Mouse (Mus musculus): Measurements from ENCODE around the gene Cyth4.

Cyth4 gene

GRCm38 (mm10) chr15:78596914-78597313 is at the start of gene Cyth4:
TSS of gene Cyth4 (plus strand) at chr15:78597047.
- DNase-seq, result peak; percentile 80 to 83

DNA sequence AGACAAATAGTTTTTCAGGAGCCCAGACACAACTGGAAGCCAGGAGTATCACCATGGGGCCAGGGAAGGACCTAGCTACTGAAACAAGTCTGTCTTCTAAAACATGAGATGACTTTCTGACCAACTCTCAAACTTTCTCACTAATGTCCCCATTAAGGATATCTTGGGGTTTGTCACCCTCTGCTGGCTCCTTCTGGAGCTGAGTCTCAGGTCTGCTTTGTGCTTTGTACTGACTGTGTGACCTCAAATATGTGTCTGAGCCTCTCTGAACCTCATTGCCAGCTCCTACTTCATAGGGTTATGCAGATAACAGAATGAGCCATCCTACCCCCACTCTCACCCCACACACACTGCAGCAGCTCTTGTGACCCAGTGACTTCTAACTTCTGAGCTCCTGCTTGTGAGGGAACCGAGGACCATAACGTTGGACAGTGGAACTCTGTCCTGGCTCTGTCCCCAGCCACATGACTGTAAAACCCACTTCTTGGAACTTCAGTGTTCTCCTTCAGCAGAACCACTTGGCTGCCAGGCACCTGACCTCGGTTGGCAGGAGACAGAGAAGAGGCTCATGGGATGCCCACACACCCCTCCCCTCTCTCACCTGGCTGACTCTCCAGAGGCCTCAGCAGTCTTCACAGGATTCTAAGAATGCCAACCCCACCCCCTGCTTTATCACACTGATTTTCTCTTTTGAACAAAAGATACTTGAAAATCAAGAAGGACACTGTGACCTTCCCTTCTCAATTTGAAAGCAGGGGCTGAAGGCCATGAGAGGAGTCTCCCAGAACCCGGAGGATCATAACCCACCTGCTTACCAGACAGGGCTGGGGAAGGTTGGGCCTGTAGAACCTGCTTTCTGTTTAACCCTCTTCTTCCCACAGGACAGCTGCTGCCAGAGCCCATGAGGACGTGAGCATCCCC is 49.2 kb upstream of the Cyth4 start:
- DNase-seq, result peak; percentile 62 to 63

DNA sequence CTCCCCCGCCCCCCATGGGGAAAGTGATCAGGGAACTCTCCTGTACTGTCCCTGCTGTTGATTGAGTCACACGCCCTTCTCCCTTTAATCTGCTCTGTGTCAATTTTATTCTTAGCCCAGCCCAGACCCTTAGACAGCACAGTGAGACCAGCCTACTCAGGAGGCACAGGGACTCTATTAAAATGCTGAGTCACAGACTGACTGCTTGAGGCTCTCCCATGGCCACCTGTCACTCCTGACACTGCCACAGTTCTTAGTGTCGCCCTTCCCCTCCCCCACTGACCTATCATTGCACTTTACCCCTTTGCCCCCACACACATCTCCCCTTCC is 48.5 kb upstream of the Cyth4 start:
- DNase-seq, result no peak

DNA sequence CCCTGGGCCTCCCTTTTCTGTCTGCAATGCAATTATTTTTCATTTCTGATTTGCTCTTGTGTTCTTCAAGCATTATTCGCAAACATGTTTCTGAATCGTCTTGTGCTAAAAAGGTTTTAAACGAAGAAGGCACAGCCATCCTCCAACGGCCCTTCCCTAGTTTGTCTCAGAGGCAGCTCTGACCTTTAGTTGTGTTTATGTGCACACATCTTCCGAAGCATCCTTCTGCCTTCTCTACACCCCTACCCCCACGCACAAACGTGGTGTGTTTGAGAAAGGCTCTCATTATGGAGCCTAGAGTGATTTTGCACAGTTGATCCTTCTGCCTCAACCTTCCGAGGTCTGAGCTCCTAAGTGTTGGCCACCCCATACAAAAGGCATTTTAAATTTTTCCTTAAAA is 48.1 kb upstream of the Cyth4 start:
- DNase-seq, result no peak

GRCm38 (mm10) chr15:78549189-78549734 is 47.6 kb upstream of the Cyth4 start:
- DNase-seq, result no peak

GRCm38 (mm10) chr15:78554545-78555313 is 42.1 kb upstream of the Cyth4 start:
- no peak for DNase-seq

DNA sequence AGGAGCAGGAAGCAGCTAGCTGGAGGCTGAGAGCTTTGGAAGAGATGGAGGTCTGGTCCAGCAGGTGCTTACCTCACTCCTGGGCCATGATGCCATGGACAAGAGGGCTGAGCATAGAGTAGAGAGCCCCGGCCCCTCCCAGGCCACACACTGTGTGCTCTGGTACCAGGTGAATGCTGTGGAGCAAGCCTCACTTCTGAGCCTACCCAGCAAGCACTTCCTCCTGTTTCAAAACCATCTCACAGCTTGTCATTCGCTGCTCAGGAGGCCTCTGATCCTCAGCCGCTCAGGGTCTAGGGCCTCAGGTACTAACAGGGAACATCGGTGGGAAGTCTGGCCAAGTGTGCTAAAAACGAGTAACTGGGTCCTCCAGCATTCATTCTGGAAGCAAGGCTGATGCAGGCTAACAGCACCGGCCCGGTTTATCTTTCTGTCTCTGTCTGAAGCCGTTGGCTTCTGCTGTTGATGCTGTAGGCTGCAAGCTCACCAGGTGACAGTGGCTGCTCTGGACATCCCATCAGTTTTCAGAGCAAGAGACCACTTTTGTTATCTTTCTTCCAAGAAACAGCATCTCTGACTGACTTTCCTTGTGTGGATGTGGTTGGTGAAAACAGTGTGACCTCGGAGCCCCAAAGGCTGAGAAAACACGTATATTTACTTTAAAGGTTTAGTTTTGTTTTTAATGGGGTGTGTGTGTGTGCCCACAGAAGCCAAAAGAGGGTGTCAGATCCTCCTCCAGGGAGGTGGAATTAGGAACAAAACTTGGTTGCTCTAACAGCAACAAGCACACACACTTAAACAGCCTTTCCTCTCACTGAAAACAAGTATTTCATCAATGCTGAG is 38.9 kb upstream of the Cyth4 start:
- DNase-seq, result no peak

- DNase-seq, result no peak
Observed at GRCm38 (mm10) chr15:78559141-78559979, 37.5 kb upstream of the Cyth4 start.

DNA sequence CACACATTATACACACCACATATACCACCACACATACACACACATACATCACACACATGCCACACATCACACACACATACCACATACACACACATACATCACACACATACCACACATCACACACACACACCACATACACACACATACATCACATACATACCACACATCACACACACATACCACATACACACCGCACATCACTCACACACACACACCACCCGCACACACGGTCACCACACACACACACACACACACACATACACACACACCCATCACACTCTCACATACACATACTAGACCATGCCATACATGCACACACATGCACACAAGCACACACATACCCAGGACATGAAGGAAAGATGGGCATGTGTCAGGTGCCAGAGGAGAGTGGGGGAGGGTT is 33.5 kb upstream of the Cyth4 start:
- DNase-seq, result no peak

- DNase-seq, result peak; percentile 77 to 81
Observed at GRCm38 (mm10) chr15:78563937-78564336, 32.9 kb upstream of the Cyth4 start.

- no peak for DNase-seq
Observed at GRCm38 (mm10) chr15:78564764-78565435, 31.9 kb upstream of the Cyth4 start.

- no peak for DNase-seq
Observed at GRCm38 (mm10) chr15:78567608-78568120, 29.2 kb upstream of the Cyth4 start.

GRCm38 (mm10) chr15:78570170-78570569 is 26.7 kb upstream of the Cyth4 start:
- DNase-seq, result no peak

- peak; percentile 86 to 89 for DNase-seq
Observed at GRCm38 (mm10) chr15:78571554-78572269, 25.1 kb upstream of the Cyth4 start.

GRCm38 (mm10) chr15:78572270-78572600 is 24.6 kb upstream of the Cyth4 start:
- DNase-seq, result peak in 1 of 2 experiments; percentile 40

DNA sequence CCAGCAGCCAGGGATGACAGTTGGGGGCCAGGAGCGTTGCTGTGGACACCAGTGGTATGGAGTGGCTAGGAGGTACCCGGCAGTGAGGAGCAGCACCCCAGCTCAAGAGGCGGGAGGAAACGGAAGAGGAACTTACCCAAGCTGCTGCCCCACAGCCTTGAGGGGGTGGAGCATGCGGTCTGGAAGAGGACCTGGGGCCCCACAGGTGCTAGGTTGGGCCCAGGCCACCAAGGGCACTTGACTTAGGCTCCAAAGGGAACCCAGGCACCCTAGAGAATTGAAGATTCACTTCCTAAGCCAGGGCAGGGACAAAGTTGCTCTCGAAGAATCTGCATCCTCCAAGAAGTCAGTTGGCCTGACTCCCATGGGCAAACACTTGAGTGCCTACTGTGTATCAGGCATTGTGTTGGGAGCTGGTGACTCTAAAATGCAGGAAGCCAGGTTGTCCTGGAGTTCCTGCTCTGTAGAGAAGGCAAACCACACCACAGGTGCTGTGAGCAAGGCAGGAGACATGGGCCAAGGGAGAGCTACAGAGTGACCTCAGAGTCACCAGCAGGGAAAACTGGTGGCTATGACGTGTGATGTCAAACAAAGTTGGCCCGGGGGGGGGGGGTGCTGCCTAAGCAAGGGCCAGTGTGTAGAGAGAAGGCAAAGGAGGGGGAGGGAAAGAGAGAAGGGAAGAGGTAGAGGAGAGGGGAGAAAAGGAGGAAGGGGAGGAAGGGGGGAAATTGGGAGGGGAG is 24.0 kb upstream of the Cyth4 start, which contains the start of gene Rac2:
Gene Rac2 (minus strand): TSS at position 126 of the 740 bp plus-strand sequence.
- peak; percentile 83 to 86 for DNase-seq

DNA sequence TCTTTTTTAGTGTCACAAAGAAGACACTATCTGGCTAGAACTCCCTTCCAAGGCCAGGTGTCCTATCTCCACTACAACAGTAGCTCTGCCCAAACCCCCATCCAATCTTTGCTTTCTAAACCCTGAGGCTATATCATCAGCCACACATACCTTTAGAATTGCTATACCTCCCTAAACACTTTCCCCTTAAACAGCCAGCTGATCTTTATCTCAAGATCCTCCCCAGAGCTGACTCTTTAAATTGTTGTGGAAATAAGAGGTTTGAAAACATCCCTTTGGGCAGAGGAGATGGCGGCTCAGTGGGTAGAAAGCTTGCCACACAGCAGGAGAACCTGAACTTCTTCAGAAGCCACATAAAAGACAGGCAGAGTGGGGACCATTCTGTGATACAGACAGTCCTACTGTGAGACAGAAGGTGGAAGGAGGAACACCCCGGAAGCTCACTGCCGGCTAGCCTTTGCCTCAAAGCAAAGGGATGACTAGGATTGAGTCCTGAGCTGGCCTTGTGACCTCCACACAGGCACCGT is 20.5 kb upstream of the Cyth4 start:
- no peak for DNase-seq

GRCm38 (mm10) chr15:78583352-78583751 is 13.5 kb upstream of the Cyth4 start:
- DNase-seq, result no peak

DNA sequence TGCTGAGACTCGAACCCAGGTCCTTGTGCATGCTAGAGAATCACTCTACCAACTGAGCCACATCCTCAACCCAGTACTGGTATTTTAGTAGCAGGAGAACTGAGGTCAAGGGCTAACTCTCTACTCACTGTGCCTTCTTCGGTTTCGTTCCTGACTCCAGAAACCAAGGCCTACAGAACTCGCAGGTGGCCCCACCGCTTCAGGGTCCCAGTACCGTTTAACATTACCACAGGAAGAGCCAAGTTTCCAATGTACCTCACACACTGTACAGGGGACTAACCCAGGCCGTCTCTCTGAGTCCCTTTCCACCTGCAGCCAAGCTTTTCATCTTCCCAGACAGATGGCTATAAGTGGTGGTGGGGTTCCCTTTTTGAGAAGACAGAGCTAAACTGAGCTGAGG is 11.4 kb upstream of the Cyth4 start:
- DNase-seq, result no peak
